Mouse (Mus musculus): ENCODE data around the gene Parvg.

- no peak for TF ChIP-seq TAL1 (IDR thresholded peaks at IDR 0.05; ENCODE audit: low read length)
- no peak for TF ChIP-seq GATA1 (IDR thresholded peaks at IDR 0.05; ENCODE audit: low read length)
These were observed 24.0 kb upstream of the Parvg start for GRCm38 (mm10) chr15:84299662-84300333.

All from erythroblast, embryonic 14.5 days (primary cell).